Mouse (Mus musculus): ENCODE data around the gene Hipk3. TPM values are rescaled to one million over a fixed set of nuclear protein-coding genes. Genes with fewer than 3 reads are reported as not detected.

Hipk3 gene
- total RNA-seq (2023; ENCODE audit: inconsistent age): 50.9 to 61.5 TPM (median 54.9 TPM) in 4 replicates

DNA sequence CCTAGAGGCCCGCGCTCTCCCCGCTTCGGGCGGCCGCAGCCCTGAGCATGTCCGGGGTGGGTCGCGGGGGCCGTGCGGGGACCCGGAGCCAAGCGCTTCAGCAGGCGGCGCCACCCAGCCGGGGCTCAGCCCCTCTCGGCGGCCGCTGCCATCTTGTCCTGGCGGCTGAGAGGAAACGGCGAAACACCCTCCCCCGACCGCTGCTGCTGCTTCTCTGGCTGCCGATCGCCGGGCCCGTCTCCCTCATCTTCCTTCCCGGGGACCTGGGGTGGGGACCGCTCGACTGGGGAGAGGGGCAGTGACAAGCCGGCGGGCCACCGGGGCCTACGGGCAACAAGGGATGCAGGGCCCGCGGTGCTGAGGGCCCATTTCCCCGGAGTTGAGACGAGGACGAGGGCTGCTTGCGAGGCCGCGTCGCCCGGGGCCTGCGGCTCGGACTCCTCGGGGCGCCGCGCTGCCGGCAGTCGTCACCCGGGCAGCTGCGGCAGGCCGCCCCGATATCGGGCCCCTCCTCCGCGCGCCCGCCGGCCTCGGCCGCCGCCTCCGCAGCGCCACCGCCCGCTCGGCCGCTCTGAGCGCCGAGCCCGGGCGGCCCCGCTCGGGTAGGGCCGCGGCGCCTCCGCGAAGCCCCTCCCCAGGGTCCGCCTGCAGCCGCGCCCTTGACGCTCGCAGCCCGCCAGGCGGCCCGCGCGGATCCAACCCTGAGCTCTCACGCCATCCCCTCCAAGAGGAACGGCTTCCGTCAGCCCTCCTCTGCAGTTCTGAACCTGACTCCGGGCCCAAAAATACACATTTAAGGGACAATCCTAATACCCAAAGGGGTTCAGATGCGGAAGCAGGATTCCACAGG lies at the start of gene Hipk3:
Hipk3 (minus strand) TSS at position 496 of the 850 bp plus-strand sequence.

DNA sequence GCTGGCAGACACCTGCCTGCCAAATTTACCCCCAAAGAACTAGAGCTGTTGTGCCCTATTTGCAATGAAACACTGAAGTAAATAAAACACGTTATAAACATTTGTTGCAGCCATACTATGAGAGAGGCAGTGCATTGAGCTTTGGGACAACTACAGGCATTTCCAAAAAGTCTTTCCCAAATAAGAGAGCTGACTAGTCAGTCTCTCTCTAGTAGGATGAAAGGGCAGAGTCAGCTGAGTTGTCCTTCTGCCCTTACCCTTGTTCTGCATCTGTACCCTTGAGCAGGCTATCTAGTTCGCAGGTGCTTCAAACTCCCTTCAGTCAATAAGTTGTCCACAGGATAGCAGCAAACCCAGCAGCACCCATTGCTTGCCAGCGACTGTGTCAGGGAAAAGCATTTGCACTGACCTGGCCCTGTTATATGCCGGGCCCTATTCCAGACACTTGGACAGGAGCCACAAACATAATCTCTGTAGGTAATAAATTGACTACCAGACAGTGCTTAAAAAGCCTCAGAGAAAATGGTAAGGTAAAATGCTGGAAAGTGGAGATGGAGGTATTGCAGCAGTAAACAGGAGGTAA lies 83.2 kb downstream of the Hipk3 start, which contains the start of gene D430041D05Rik:
D430041D05Rik (minus strand) TSS at position 51 of the 583 bp plus-strand sequence.

Other genes starting within 250 kb of the Hipk3 start
- gene D430041D05Rik, start 83.4 kb downstream of the Hipk3 start, total RNA-seq (2023; ENCODE audit: inconsistent age): not detected in 4 replicates
- gene Cstf3, start 96.1 kb upstream of the Hipk3 start, total RNA-seq (2023; ENCODE audit: inconsistent age): 57.7 to 63.5 TPM (median 58.7 TPM) in 4 replicates
- gene Tcp11l1, start 217.7 kb upstream of the Hipk3 start, total RNA-seq (2023; ENCODE audit: inconsistent age): 1.2 to 2.9 TPM (median 2.0 TPM) in 4 replicates
- not detected in 4 replicates for gene Pin1rt1, start 221.9 kb upstream of the Hipk3 start, total RNA-seq (2023; ENCODE audit: inconsistent age)
- 0.51 TPM in 1 of 4 replicates, not detected in the others for gene Depdc7, start 248.4 kb upstream of the Hipk3 start, total RNA-seq (2023; ENCODE audit: inconsistent age)

Data from B cell, adult (primary cell).